In the genomic region with DNA sequence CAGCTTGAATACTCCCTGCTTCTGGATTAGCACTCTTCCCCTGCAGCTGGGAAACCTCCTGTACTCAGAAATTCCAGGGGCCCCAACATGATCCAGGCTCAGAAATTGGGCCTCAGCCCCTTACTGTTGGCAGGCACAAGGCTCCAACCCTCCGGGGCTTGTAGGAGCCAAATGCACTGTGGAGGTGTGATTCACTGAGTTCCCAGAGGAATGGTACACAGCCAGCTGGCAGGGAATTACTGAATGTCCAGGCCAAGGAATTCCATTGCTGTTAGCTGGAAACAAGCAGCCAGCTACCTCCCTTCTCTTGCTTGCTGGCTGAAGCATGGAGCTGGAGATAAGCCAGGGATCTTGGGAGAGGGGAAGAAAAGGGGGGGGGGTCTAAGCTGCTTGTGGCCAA, we compare ENCODE assay signal across 8 mouse cellular contexts.
DNase-seq lines count a peak whose midpoint lies in the region; ATAC-seq and TF ChIP-seq lines count a peak whose summit lies in the region.

No protein-coding gene starts in this region.

- no peaks in the 10 kb centered on the region for H3K9me3 ChIP-seq in liver, embryonic 12.5 days (replicated peaks)
- no peaks in the 10 kb centered on the region for H3K9me3 ChIP-seq in hindbrain, embryonic 15.5 days
- H3K9me3 ChIP-seq in midbrain, postnatal 0 days (ENCODE audit: low read length): no peaks in the 10 kb centered on the region

- no peaks in the 10 kb centered on the region for H3K36me3 ChIP-seq in liver, adult 2 months (ENCODE audit: control insufficient read depth, insufficient read depth, low read length)
- no peaks in the 10 kb centered on the region for H3K36me3 ChIP-seq in liver, embryonic 12.5 days
- H3K36me3 ChIP-seq in hindbrain, embryonic 15.5 days: no peaks in the 10 kb centered on the region
- no peaks in the 10 kb centered on the region for H3K36me3 ChIP-seq in midbrain, postnatal 0 days (ENCODE audit: insufficient read depth, low read length)

- DNase-seq in liver, adult 2 months (ENCODE audit: extremely low read depth, low read depth, low spot score): peak; percentile 19
- peak; percentile 50 to 71 for DNase-seq in frontal cortex, postnatal 10 days (ENCODE audit: low spot score in 2 of 2)
- peak; percentile 68 to 74 for DNase-seq in layer of hippocampus, postnatal 36 days
- peak; percentile 90 for DNase-seq in midbrain, postnatal 0 days (ENCODE audit: low spot score)
- peak; percentile 69 to 88 for DNase-seq in urinary bladder, postnatal 36 days (ENCODE audit: low spot score in 2 of 2)

- H3K4me1 ChIP-seq in liver, adult 2 months (ENCODE audit: control insufficient read depth, insufficient read depth, low read length): no peaks in the 10 kb centered on the region
- H3K4me1 ChIP-seq in liver, embryonic 12.5 days: no peaks in the 10 kb centered on the region
- peaks cover 5% of the 10 kb centered on the region for H3K4me1 ChIP-seq in hindbrain, embryonic 15.5 days (replicated peaks)
- no peaks in the 10 kb centered on the region for H3K4me1 ChIP-seq in midbrain, postnatal 0 days (ENCODE audit: insufficient read depth, low read length)

- TF ChIP-seq POLR2A in liver, adult 2 months (IDR thresholded peaks at IDR 0.05; ENCODE audit: extremely low read depth, insufficient read depth, low read length): no peak

- no peak for TF ChIP-seq CTCF in liver, adult 2 months (IDR thresholded peaks at IDR 0.05; ENCODE audit: low read depth, low read length)
- no peak for TF ChIP-seq CTCF in midbrain, postnatal 0 days (IDR thresholded peaks at IDR 0.05)

- no peak overlapping the region for H3K9ac ChIP-seq in liver, adult 2 months (ENCODE audit: low read depth, low read length)
- no peak overlapping the region for H3K9ac ChIP-seq in liver, embryonic 12.5 days
- H3K9ac ChIP-seq in hindbrain, embryonic 15.5 days: no peak overlapping the region
- no peak overlapping the region for H3K9ac ChIP-seq in midbrain, postnatal 0 days (replicated peaks; ENCODE audit: low read length, poor library complexity, severe bottlenecking)

- WGBS in liver, adult 2 months: 54% methylated on average over 1 of the region's 1 CpGs
- 75% methylated on average over 1 of the region's 1 CpGs for WGBS in liver, embryonic 12.5 days (ENCODE audit: insufficient replicate concordance)
- WGBS in hindbrain, embryonic 15.5 days: 46% methylated on average over 1 of the region's 1 CpGs
- 56% methylated on average over 1 of the region's 1 CpGs for WGBS in midbrain, postnatal 0 days

- no peak overlapping the region for H3K27ac ChIP-seq in liver, adult 2 months (replicated peaks; ENCODE audit: insufficient read depth, low read depth, low read length)
- H3K27ac ChIP-seq in liver, embryonic 12.5 days: no peak overlapping the region
- H3K27ac ChIP-seq in hindbrain, embryonic 15.5 days (replicated peaks): no peak overlapping the region
- H3K27ac ChIP-seq in midbrain, postnatal 0 days (ENCODE audit: low read depth, low read length): no peak overlapping the region

- no peaks in the 10 kb centered on the region for H3K27me3 ChIP-seq in liver, adult 2 months (ENCODE audit: control insufficient read depth, insufficient read depth, low read length)
- H3K27me3 ChIP-seq in liver, embryonic 12.5 days (replicated peaks): no peaks in the 10 kb centered on the region
- H3K27me3 ChIP-seq in hindbrain, embryonic 15.5 days: no peaks in the 10 kb centered on the region
- H3K27me3 ChIP-seq in midbrain, postnatal 0 days (ENCODE audit: insufficient read depth, low read length): no peaks in the 10 kb centered on the region

- ATAC-seq in liver, embryonic 12.5 days: no peak
- peak; percentile 96 for ATAC-seq in hindbrain, embryonic 15.5 days (ENCODE audit: low FRiP score, low read depth)
- ATAC-seq in midbrain, postnatal 0 days (ENCODE audit: low FRiP score): peak; percentile 65
- no peak for ATAC-seq in erythroblast, adult 5-6 weeks (replicated peaks; ENCODE audit: low FRiP score, poor library complexity, severe bottlenecking)

- H3K4me3 ChIP-seq in liver, adult 2 months (ENCODE audit: insufficient read depth, low read depth, low read length): no peak overlapping the region
- no peak overlapping the region for H3K4me3 ChIP-seq in liver, embryonic 12.5 days
- no peak overlapping the region for H3K4me3 ChIP-seq in hindbrain, embryonic 15.5 days
- H3K4me3 ChIP-seq in midbrain, postnatal 0 days (ENCODE audit: low read depth, low read length): no peak overlapping the region

- no peaks in the 10 kb centered on the region for H3K79me2 ChIP-seq in liver, adult 2 months (ENCODE audit: control insufficient read depth, insufficient read depth, low read length)

- H3K4me2 ChIP-seq in liver, embryonic 12.5 days: no peak overlapping the region
- no peak overlapping the region for H3K4me2 ChIP-seq in hindbrain, embryonic 15.5 days
- no peak overlapping the region for H3K4me2 ChIP-seq in midbrain, postnatal 0 days (ENCODE audit: low read depth, low read length, poor library complexity, severe bottlenecking)

Comparison
In these comparisons a context has a peak if more than half of its experiments do, and no peak if none do; other contexts are left out.
1. DNase-seq: peak in every context shown above with its lines; median percentile 90 in midbrain, postnatal 0 days; 78 in urinary bladder, postnatal 36 days; 71 in layer of hippocampus, postnatal 36 days; 60 in frontal cortex, postnatal 10 days; 19 in liver, adult 2 months.
2. ATAC-seq: peak in hindbrain, embryonic 15.5 days (single experiment) and midbrain, postnatal 0 days (single experiment); none in liver, embryonic 12.5 days (single experiment) and erythroblast, adult 5-6 weeks (single experiment).